16 mouse cellular contexts compared by ENCODE assay signal in genomic region chr1:155499735-155500134, GRCm38 (mm10).
"Had no signal": no experiment of that assay in that cellular context is flagged by ENCODE, and none has a peak within 500 bp of the region (broad histone marks: within the 10 kb centered on the region; RNA-seq: fewer than 3 reads in every experiment).

No protein-coding gene starts in this region.

- ATAC-seq: lung, postnatal 0 days; midbrain, embryonic 15.5 days had no signal

- H3K27ac ChIP-seq: liver, embryonic 14.5 days; lung, embryonic 15.5 days; macrophage; midbrain, embryonic 10.5 days; midbrain, embryonic 12.5 days; midbrain, embryonic 15.5 days; neural tube, embryonic 12.5 days had no signal

- H3K9me3 ChIP-seq: lung, embryonic 15.5 days; megakaryocyte, embryonic 14.5 days; midbrain, embryonic 10.5 days; midbrain, embryonic 12.5 days; midbrain, embryonic 15.5 days; neural tube, embryonic 12.5 days had no signal

- H3K27me3 ChIP-seq: lung, embryonic 15.5 days; megakaryocyte, embryonic 14.5 days; midbrain, embryonic 12.5 days; midbrain, embryonic 15.5 days; neural tube, embryonic 12.5 days had no signal

- DNase-seq: lung, adult 2 months; lung, postnatal 14 days; lung, postnatal 36 days; right cerebral cortex, postnatal 14 days; thymus, adult 18-20 months; thymus, postnatal 14 days; thymus, postnatal 36 days had no signal

- H3K4me1 ChIP-seq: neural tube, embryonic 12.5 days had no signal

- H3K4me2 ChIP-seq: lung, embryonic 15.5 days; midbrain, embryonic 12.5 days; midbrain, embryonic 15.5 days; neural tube, embryonic 12.5 days had no signal

- H3K4me3 ChIP-seq: lung, embryonic 15.5 days; megakaryocyte, embryonic 14.5 days; midbrain, embryonic 10.5 days; midbrain, embryonic 12.5 days; midbrain, embryonic 15.5 days; neural tube, embryonic 12.5 days had no signal

- H3K9ac ChIP-seq: liver, embryonic 14.5 days; lung, embryonic 15.5 days; midbrain, embryonic 12.5 days; midbrain, embryonic 15.5 days; neural tube, embryonic 12.5 days had no signal

- H3K36me3 ChIP-seq: lung, embryonic 15.5 days; midbrain, embryonic 10.5 days; midbrain, embryonic 12.5 days; midbrain, embryonic 15.5 days; neural tube, embryonic 12.5 days had no signal
